Comparison of ENCODE assay signal across 39 mouse cellular contexts in genomic region chr6:142163406-142163805, GRCm38 (mm10). TPM values are rescaled to one million over a fixed set of nuclear protein-coding genes. Genes with fewer than 3 reads are reported as not detected.
"Had no signal": no experiment of that assay in that cellular context is flagged by ENCODE, and none has a peak within 500 bp of the region (broad histone marks: within the 10 kb centered on the region; RNA-seq: fewer than 3 reads in every experiment).

No protein-coding gene starts in this region.

- H3K27ac ChIP-seq: limb, embryonic 10.5 days; limb, embryonic 12.5 days; limb, embryonic 13.5 days; limb, embryonic 15.5 days; liver, embryonic 12.5 days; liver, embryonic 13.5 days; liver, embryonic 14.5 days; liver, embryonic 15.5 days; lung, embryonic 15.5 days; macrophage; midbrain, embryonic 10.5 days; midbrain, embryonic 12.5 days; midbrain, embryonic 13.5 days; midbrain, embryonic 15.5 days; neural tube, embryonic 12.5 days had no signal

- H3K4me1 ChIP-seq: limb, embryonic 10.5 days; limb, embryonic 12.5 days; limb, embryonic 13.5 days; limb, embryonic 15.5 days; liver, embryonic 12.5 days; liver, embryonic 13.5 days; liver, embryonic 15.5 days; lung, embryonic 15.5 days; megakaryocyte, embryonic 14.5 days; midbrain, embryonic 10.5 days; midbrain, embryonic 12.5 days; midbrain, embryonic 13.5 days; midbrain, embryonic 15.5 days; neural tube, embryonic 12.5 days had no signal

- H3K9ac ChIP-seq: limb, embryonic 12.5 days; limb, embryonic 13.5 days; limb, embryonic 15.5 days; liver, embryonic 12.5 days; liver, embryonic 13.5 days; liver, embryonic 14.5 days; liver, embryonic 15.5 days; liver, postnatal 0 days; lung, embryonic 14.5 days; lung, embryonic 15.5 days; midbrain, embryonic 12.5 days; midbrain, embryonic 13.5 days; midbrain, embryonic 15.5 days; neural tube, embryonic 12.5 days had no signal

- H3K36me3 ChIP-seq: limb, embryonic 10.5 days; limb, embryonic 12.5 days; limb, embryonic 13.5 days; limb, embryonic 15.5 days; liver, embryonic 12.5 days; liver, embryonic 13.5 days; liver, embryonic 15.5 days; lung, embryonic 15.5 days; midbrain, embryonic 10.5 days; midbrain, embryonic 12.5 days; midbrain, embryonic 13.5 days; midbrain, embryonic 15.5 days; neural tube, embryonic 12.5 days had no signal

- H3K4me3 ChIP-seq: limb, embryonic 10.5 days; limb, embryonic 12.5 days; limb, embryonic 13.5 days; limb, embryonic 15.5 days; liver, embryonic 12.5 days; liver, embryonic 13.5 days; liver, embryonic 15.5 days; lung, embryonic 15.5 days; megakaryocyte, embryonic 14.5 days; midbrain, embryonic 10.5 days; midbrain, embryonic 12.5 days; midbrain, embryonic 13.5 days; midbrain, embryonic 15.5 days; myocyte; neural tube, embryonic 12.5 days had no signal

- ATAC-seq: liver, embryonic 12.5 days; liver, postnatal 0 days; lung, postnatal 0 days; midbrain, embryonic 13.5 days; midbrain, embryonic 15.5 days; midbrain, embryonic 16.5 days had no signal

- H3K9me3 ChIP-seq: limb, embryonic 10.5 days; limb, embryonic 12.5 days; limb, embryonic 13.5 days; limb, embryonic 15.5 days; liver, embryonic 12.5 days; liver, embryonic 13.5 days; liver, embryonic 15.5 days; lung, embryonic 15.5 days; megakaryocyte, embryonic 14.5 days; midbrain, embryonic 10.5 days; midbrain, embryonic 12.5 days; midbrain, embryonic 13.5 days; midbrain, embryonic 15.5 days; neural tube, embryonic 12.5 days had no signal

- H3K4me2 ChIP-seq: limb, embryonic 12.5 days; limb, embryonic 13.5 days; limb, embryonic 15.5 days; liver, embryonic 11.5 days; liver, embryonic 12.5 days; liver, embryonic 13.5 days; liver, embryonic 15.5 days; lung, embryonic 14.5 days; lung, embryonic 15.5 days; midbrain, embryonic 11.5 days; midbrain, embryonic 12.5 days; midbrain, embryonic 13.5 days; midbrain, embryonic 15.5 days; neural tube, embryonic 12.5 days had no signal

- H3K27me3 ChIP-seq: limb, embryonic 12.5 days; limb, embryonic 13.5 days; limb, embryonic 15.5 days; liver, embryonic 12.5 days; liver, embryonic 13.5 days; liver, embryonic 15.5 days; lung, embryonic 15.5 days; megakaryocyte, embryonic 14.5 days; midbrain, embryonic 12.5 days; midbrain, embryonic 13.5 days; midbrain, embryonic 15.5 days; neural tube, embryonic 12.5 days had no signal

- DNase-seq: left cerebral cortex, postnatal 4 days; liver; liver, embryonic 13.5 days; liver, postnatal 0 days; lung, adult 18-20 months; lung, adult 2 months; lung, embryonic 14.5 days; lung, postnatal 10 days; lung, postnatal 14 days; lung, postnatal 36 days; lung, postnatal 4 days; midbrain, embryonic 14.5 days had no signal

RNA-seq across cellular contexts. Expression of gene Slco1a6, which starts 44.9 kb away (rescaled TPM):
- polyA plus RNA-seq: limb, embryonic 10.5 days; limb, embryonic 11.5 days; limb, embryonic 12.5 days; limb, embryonic 13.5 days; limb, embryonic 14.5 days; limb, embryonic 15.5 days; liver, adult 2 months; liver, embryonic 11.5 days; liver, embryonic 12.5 days; liver, embryonic 13.5 days; liver, embryonic 14.5 days; liver, embryonic 15.5 days; liver, embryonic 16.5 days; liver, postnatal 0 days; lung, adult 2 months; lung, embryonic 14.5 days; lung, embryonic 15.5 days; lung, embryonic 16.5 days; lung, postnatal 0 days; macrophage; midbrain, embryonic 10.5 days; midbrain, embryonic 11.5 days; midbrain, embryonic 12.5 days; midbrain, embryonic 13.5 days; midbrain, embryonic 16.5 days; midbrain, postnatal 0 days; neural tube, embryonic 11.5 days; neural tube, embryonic 12.5 days had no signal
